Mouse (Mus musculus) embryonic stem cell, embryonic (primary cell): ENCODE data around the gene Chaf1a.
"Not testable (repeated sequence)": the region's sequence is repeated elsewhere in the genome, so short reads cannot be mapped to it uniquely, and the experiment has no call there.

Experiments used
- CTCF ChIA-PET, 4 experiments: fragments of 300-600 bp in 2 of 4; fragments of 350-600 bp in 2 of 4; sonication (Branson Sonifier 250); formaldehyde crosslinking; loops; one replicate each; lab custom pipeline; 2022; ENCODE audit warnings: inconsistent platforms in 2 of 4; lab: Charles Lee
- POLR2A ChIA-PET, 4 experiments: fragments of 300-600 bp in 2 of 4; fragments of 350-600 bp in 2 of 4; sonication (Branson Sonifier 250); formaldehyde crosslinking; loops; one replicate each; lab custom pipeline; 2022; ENCODE audit warnings: antibody characterized with exemption in 4 of 4, inconsistent platforms in 1 of 4; lab: Charles Lee

Gene Chaf1a

DNA sequence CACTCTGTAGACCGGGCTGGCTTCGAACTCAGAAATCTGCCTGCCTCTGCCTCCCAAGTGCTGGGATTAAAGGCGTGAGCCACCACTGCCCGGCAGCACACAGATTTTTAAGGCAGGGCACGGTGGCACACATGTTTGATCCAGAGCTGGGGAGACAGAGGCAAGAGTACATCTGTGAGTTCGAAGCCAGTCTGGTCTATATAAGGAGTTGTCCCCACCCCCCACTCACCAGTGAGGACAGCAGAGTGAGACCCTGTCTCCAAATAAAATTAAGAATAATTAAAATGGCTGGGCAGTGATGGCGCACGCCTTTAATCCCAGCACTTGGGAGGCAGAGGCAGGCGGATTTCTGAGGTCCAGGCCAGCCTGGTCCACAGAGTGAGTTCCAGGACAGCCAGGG, 38.1 kb downstream of the Chaf1a start:
- ChIA-PET CTCF (interaction anchor here in 3 of 4 experiments (0.6 to 1.6 kb wide), 22 partner anchors 9 to 475 kb away, joined by 3 to 30 read pairs (median 6); partner anchors contain the start of genes Sh3gl1 (in 3 of the 3), Chaf1a (in 1 of the 3), Plin5 (in 1 of the 3) and Yju2 (in 1 of the 3)), POLR2A (interaction anchor here in 3 of 4 experiments (0.7 to 20.7 kb wide), 100 partner anchors 9 to 1170 kb away, joined by 3 to 335 read pairs (median 6); partner anchors contain the start of genes Chaf1a (in 3 of the 3), Sh3gl1 (in 3 of the 3), Ebi3 (in 2 of the 3) and Zfp119a (in 2 of the 3))

DNA sequence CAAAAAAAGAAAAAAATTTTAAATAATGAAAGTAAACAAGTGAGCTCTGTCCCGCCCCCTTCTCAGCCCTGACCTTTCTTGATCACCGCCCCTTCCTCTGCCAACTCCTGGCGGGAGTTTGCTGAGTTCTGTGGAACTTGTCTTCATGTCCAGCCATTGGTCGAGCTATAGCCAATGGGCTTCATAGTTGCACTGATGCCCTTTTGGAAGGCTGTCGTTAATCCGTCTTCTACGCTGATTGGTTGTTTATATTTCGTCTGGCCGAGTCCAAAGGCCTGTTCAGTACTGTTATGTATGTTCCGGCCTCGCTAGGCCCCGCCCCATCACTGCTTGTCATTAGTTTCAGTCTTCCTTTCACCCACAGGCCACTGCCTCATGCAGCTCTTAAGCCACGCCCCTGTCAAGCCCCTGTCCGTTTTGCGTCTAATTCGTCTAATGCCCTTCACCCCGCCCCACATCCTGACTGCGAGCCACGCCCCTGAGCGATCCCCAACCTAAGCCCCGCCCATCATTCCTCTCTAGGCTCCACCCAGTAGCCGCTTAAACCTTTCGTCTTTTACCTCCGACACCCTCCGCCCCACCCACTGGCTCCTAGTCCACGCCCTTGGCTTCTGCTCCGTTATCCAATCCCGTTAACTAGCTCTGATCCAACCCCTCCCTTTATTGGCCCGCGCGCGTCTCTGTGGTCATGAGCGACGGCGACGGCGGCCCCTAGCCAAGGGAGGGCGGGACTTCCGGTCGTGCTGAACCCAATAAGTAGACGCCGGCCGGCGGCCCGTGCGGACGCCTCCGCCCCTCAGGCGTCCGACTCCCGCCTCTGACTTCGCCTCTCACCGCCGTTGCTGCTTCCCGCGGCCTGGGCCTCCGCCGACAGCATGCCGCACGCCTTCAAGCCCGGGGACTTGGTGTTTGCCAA, 38.9 kb downstream of the Chaf1a start, which contains the start of gene Hdgfl2:
Gene Hdgfl2, plus strand, starts transcription at position 755 of the 916 bp plus-strand sequence.
- POLR2A ChIA-PET: interaction anchor here in 3 of 4 experiments (0.5 to 20.7 kb wide), 151 partner anchors 9 to 1169 kb away, joined by 3 to 335 read pairs (median 4); partner anchors contain the start of genes Chaf1a (in 3 of the 3), Sh3gl1 (in 3 of the 3), Dpp9 (in 2 of the 3) and Ebi3 (in 2 of the 3)
- CTCF ChIA-PET: interaction anchor here in 3 of 4 experiments (0.5 to 1.6 kb wide), 35 partner anchors 10 to 474 kb away, joined by 3 to 30 read pairs (median 4); partner anchors contain the start of genes Sh3gl1 (in 3 of the 3), Chaf1a (in 1 of the 3), Plin5 (in 1 of the 3) and Yju2 (in 1 of the 3)

DNA sequence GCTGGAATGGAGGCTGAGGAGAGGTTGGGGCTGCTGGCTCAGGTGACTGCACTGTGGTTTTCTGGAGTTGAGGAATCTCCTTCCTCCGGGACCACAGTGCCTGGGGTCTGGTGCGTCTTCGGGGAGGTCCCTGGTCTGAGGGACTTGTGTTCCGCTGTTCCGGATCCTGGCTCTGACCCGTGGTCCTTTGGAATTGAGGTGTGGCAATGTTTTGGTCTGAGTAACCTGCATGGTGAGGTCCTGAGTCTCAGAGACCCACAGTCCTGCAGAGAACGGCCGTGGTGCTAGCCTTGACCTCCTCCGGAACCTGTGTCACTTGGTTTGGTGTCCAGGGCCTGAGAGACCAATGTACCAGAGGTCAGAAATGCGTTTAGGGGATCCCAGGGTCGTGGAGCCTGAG, 39.7 kb downstream of the Chaf1a start:
- CTCF ChIA-PET: interaction anchor here in 3 of 4 experiments (0.5 to 1.6 kb wide), 18 partner anchors 11 to 212 kb away, joined by 3 to 30 read pairs (median 6); partner anchors contain the start of genes Sh3gl1 (in 2 of the 3), Chaf1a (in 1 of the 3) and Plin5 (in 1 of the 3)
- POLR2A ChIA-PET: interaction anchor here (0.6 to 20.7 kb wide), 75 partner anchors 9 to 1168 kb away, joined by 3 to 335 read pairs (median 8); partner anchors contain the start of genes Chaf1a (in 3 of the 4), Dpp9 (in 2 of the 4), Plin5 (in 2 of the 4) and Ebi3 (in 1 of the 4)

DNA sequence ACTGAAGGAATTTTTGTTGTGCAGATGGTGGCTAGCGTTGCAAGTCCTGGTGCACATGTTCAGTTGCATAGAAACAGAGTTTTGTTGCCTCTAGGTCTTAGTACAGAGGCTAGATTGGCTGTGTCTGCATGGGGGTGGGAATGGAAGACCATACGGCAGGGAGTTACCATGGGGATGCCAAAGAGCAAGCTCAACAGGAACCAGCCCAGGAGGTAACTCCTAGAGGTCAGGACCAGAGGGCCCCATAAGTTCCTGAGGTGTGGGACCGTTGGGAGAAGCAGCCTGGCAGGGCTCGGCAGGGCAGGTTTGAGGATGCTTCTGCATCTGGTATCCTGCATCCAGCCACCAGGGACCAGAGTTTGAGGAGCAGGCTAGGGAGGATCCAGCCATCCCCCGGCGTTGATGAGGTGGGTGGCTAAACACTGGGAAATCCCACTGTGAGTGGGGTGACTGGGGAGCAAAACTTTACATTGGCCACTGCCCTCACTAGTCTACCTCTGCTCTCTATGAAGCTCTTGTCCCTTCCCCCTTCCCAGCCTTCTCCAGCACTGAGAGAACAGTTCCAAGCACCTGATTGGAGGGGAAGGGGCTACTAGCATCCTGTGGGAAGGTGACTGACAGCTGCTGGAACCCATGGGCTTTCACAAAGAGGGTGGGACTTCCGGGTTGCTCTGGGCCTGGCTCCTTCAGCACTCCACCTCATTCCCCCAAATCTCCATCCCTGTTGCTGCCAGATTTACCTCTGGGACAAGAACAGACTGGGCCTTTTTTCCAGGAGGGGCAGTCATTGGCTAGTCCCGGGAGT, 40.7 kb downstream of the Chaf1a start:
- POLR2A ChIA-PET: interaction anchor here (0.6 to 2.4 kb wide), 58 partner anchors 9 to 546 kb away, joined by 3 to 19 read pairs (median 4); partner anchors contain the start of genes Chaf1a (in 2 of the 4), Dpp9 (in 2 of the 4), Plin5 (in 2 of the 4) and Sh3gl1 (in 2 of the 4)
- CTCF ChIA-PET: interaction anchor here in 1 of 4 experiments (0.9 to 1.5 kb wide), 6 partner anchors 16 to 183 kb away, joined by 3 to 6 read pairs (median 4); partner anchors contain the start of genes Plin5 and Sh3gl1

DNA sequence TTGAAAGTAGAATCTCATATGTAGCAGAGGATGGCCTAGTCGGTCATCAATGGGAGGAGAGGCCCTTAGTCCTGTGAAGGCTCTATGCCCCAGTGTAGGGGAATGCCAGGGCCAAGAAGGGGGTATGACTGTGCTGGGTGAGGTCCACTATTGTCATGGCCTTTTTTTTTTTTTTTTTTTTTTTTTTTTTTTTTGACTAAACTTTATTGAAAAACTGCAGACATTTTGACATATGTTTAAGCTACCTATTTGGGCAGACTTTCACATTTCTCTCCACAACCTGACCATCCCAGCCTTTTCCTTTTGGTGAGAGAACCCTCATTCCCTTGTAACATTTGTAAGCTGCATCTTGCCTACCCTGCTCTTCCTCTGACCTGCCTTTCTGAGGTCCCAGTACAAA, 52.1 kb downstream of the Chaf1a start:
- CTCF ChIA-PET: interaction anchor here in 3 of 4 experiments (0.5 to 1.2 kb wide), 13 partner anchors 10 to 725 kb away, joined by 3 to 16 read pairs (median 5); no protein-coding TSS in a partner anchor
- POLR2A ChIA-PET: interaction anchor here (0.6 to 5.5 kb wide), 18 partner anchors 10 to 292 kb away, joined by 3 to 23 read pairs (median 3); partner anchors contain the start of genes Hdgfl2 (in 2 of the 4) and Ubxn6 (in 1 of the 4)

DNA sequence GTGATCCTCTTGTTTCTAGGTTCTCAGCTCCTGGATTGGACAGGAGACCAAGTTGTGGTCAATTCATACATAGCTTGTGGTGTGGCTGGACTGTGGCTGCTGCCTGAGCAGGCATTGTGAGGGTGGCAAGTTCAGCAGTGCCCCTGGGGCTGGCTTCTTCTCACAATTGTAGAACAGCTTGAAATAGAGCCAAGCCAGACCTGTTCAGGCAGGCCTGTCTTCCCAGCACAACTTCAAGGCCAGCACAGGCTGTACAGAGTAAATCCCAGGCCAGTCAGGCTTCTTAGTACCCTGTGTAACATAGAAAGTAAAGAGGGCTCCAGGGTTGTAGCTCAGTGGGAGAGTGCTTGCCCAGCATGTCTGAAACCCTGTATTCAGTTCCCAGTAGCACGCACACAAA, 52.6 kb downstream of the Chaf1a start:
- ChIA-PET POLR2A (interaction anchor here (0.6 to 5.5 kb wide), 16 partner anchors 9 to 218 kb away, joined by 3 to 23 read pairs (median 3); partner anchors contain the start of genes Hdgfl2 (in 2 of the 4) and Ubxn6 (in 1 of the 4)), CTCF (interaction anchor here in 2 of 4 experiments (0.6 to 1.2 kb wide), 11 partner anchors 10 to 726 kb away, joined by 3 to 16 read pairs (median 6); no protein-coding TSS in a partner anchor)

DNA sequence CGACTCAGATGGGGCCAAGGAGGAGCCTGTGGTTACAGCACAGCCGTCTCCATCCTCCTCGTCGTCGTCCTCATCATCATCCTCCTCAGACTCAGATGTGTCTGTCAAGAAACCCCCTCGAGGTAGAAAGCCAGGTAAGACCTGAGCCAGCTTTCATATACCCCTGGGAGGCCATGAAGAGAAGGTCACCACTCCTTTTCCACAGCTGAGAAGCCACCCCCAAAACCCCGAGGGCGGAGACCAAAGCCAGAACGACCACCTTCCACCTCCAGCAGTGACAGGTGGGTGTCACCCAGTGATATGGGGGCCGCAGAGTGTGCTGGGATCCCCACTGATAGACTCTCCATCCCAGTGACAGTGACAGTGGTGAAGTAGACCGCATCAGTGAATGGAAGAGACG, 56.6 kb downstream of the Chaf1a start:
- ChIA-PET CTCF (interaction anchor here in 2 of 4 experiments (0.6 to 1.1 kb wide), 2 partner anchors 18 to 28 kb away, joined by 4 to 10 read pairs; no protein-coding TSS in a partner anchor), POLR2A (interaction anchor here in 2 of 4 experiments (0.9 to 5.5 kb wide), 5 partner anchors 7 to 18 kb away, joined by 3 to 23 read pairs (median 9); partner anchors contain the start of genes Hdgfl2 (in 1 of the 2) and Plin4 (in 1 of the 2))

DNA sequence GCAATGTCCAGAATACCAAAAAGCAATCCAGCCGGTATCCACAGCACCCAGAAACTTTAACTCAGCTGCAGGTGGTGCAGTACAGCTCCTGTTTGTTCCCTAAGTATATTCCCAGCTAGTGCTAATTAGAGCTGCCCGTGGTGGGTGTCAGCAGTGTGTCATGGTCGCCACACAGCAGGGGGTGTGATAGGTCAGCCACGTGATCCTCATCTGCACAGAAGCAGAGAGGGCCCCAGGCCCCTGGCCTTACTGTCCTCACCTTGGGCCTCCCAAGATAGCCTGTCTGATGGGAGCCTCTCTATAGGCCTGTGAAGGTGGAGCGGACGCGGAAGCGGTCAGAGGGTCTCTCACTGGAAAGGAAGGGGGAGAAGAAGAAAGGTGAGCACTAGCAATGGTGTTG, 57.9 kb downstream of the Chaf1a start:
- POLR2A ChIA-PET: interaction anchor here in 2 of 4 experiments (0.8 to 3.2 kb wide), 6 partner anchors 9 to 30 kb away, joined by 3 to 9 read pairs (median 4); no protein-coding TSS in a partner anchor
- CTCF ChIA-PET: interaction anchor here in 1 of 4 experiments (1.4 kb wide), 1 partner anchor 13 kb away, joined by 3 read pairs; no protein-coding TSS in a partner anchor

DNA sequence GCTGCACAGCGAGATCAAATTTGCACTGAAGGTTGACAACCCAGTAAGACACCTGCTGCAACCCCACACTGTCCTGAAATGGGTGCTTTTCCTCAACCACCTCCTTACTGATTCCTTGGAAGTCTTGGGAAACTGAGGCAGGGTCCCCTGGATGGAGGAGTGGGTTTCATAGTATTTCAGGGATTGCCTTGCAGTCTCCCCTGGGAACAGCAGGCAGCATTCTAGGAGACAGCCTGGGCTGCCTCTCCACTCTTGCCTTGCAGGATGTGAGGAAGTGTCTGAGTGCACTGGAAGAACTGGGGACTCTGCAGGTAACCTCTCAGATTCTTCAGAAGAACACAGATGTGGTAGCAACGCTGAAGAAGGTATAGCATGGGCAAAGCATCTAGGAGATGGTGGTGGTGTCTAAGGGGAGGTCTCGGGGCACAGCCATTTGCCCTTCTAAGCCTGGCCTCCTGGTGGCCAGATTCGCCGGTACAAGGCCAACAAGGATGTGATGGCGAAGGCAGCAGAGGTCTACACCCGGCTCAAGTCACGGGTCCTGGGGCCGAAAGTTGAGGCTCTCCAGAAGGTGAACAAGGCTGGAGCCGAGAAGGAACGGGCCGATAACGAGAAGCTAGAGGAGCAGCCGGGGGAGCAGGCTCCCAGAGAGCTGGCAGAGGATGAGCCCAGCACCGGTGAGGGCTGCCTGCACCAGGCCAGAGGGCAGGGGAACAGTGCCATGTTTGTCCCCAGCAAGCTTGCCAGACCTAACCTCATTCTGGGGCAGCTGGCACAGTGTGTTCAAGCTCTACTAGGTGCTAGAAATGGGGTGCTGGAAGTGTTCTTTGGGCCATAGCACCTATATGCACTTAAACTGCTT, 58.7 kb downstream of the Chaf1a start:
- POLR2A ChIA-PET: interaction anchor here in 2 of 4 experiments (0.8 to 3.2 kb wide), 6 partner anchors 9 to 31 kb away, joined by 3 to 9 read pairs (median 4); no protein-coding TSS in a partner anchor

DNA sequence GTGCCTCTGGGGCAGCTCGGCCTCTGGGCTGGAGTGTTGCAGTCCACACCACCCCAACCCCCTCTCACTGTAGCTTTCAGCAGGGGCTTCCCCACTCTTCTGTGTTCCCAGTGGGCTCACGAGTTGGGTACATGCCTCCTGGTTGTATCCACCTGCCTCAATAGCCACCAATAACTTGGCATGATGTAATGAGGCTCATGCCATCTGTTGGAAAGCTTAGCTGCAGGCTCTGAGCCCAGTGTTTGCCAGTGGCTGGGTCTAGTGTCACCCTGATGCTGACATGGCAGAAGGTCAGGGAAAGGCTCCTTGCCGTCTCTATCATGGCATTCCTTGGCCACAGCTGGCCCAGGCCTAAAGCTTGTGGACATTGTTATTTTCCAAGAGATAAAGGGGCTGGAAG, 60.6 kb downstream of the Chaf1a start:
- CTCF ChIA-PET: interaction anchor here in 2 of 4 experiments (0.6 to 1.7 kb wide), 3 partner anchors 11 to 31 kb away, joined by 5 to 8 read pairs (median 5); no protein-coding TSS in a partner anchor
- POLR2A ChIA-PET: interaction anchor here in 3 of 4 experiments (0.7 to 2.6 kb wide), 8 partner anchors 11 to 142 kb away, joined by 3 to 9 read pairs (median 4); partner anchors contain the start of genes Plin5 (in 2 of the 3), Hdgfl2 (in 1 of the 3) and Yju2 (in 1 of the 3)

More for the DNA sequence above, 58.7 kb downstream of the Chaf1a start:
- CTCF ChIA-PET: interaction anchor here in 3 of 4 experiments (0.6 to 1.6 kb wide), 5 partner anchors 11 to 255 kb away, joined by 3 to 4 read pairs (median 3); partner anchors contain the start of gene Plin4 (in 1 of the 3)

DNA sequence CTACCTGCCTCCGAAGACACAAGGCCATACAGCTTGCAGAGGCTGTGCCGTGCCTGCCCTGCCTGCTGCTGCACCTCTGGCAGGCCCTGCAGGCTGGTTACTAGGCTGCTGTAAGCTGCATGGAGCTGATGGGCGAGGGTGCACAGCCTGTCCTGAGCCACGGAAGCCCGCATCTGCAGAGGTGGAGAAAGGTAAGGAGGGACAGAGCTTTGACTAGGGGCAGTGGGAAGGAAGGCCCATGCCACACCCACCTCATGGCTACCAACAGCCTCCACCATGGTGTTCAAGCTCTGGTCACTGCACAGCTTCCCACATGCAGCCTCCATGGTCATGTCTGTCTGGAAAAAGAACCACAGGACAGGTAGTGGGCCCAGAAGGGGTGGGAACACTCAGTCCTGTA, 61.9 kb downstream of the Chaf1a start:
- CTCF ChIA-PET: interaction anchor here (0.7 to 1.4 kb wide), 7 partner anchors 9 to 66 kb away, joined by 3 to 6 read pairs (median 3); partner anchors contain the start of gene Sh3gl1 (in 1 of the 4)
- POLR2A ChIA-PET: interaction anchor here in 3 of 4 experiments (0.6 to 2.6 kb wide), 12 partner anchors 9 to 257 kb away, joined by 3 to 9 read pairs (median 4); partner anchors contain the start of gene Hdgfl2 (in 2 of the 3)

DNA sequence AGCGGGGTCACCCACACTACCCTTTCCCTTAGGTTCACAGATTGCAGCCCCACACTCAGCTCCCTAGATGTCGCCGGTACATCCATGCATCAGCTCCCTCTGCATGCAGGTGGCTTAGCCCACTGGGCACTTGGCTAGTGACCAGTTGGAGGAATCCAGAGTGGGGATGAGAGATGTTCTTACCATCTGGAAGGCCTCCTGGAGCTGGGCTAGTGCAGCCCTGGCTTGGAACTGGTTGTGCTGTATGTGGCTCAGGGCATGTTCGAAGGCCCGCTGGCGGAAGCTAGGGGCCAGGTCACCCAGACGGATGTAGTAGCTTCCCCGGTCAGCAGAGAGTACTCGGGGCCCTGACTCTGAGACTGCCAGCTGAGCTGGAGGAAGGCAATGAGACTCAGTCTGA, 62.7 kb downstream of the Chaf1a start:
- ChIA-PET POLR2A (interaction anchor here in 2 of 4 experiments (1.2 to 2.2 kb wide), 4 partner anchors 22 to 34 kb away, joined by 3 to 9 read pairs (median 4); partner anchors contain the start of gene Hdgfl2 (in 1 of the 2)), CTCF (interaction anchor here in 3 of 4 experiments (1.1 to 1.4 kb wide), 3 partner anchors 9 to 24 kb away, joined by 3 to 6 read pairs (median 3); partner anchors contain the start of gene Hdgfl2 (in 1 of the 3))

DNA sequence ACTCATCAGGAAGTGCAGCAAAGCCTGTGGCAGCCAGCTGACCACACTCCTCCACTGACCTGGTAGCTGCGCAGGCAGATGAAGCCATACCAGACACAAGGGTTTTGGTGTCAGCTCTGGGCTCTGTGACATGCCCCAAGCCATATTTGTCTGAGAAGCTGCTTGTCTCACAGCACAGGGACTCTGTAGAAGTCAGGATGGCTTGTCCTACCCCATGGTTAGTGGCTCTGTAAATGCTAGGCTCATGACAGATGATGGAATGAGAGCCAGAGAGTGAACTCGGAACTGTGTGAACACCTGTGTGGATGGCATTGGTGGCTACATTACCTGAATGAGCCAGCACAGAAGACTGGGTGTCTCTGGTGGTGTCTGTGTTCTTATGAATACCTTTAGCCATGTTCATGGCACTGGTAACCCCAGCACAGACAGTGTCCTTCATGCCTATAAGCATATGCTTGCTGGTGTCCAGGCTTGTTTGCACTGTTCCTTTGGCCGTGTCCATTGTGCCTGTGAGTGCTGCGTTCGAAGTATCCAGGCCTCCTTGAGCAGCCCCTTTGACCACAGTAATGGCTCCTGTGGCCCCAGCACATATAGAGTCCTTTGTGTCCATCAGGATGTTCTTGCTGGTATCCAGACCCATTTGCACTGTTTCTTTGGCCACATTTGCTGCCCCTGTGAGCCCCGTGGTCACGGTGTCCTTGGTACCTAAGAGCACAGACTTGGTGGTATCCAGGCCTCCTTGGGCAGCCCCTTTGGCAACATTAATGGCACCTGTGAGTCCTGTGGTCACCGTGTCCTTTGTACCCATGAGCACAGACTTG, 63.4 kb downstream of the Chaf1a start:
- CTCF ChIA-PET: interaction anchor here in 1 of 4 experiments (1.1 kb wide), 1 partner anchor 24 kb away, joined by 3 read pairs; the partner anchor contains the start of gene Hdgfl2
- POLR2A ChIA-PET: interaction anchor here in 2 of 4 experiments (1.2 to 2.2 kb wide), 3 partner anchors 25 to 34 kb away, joined by 3 to 9 read pairs (median 4); partner anchors contain the start of gene Hdgfl2 (in 1 of the 2)

DNA sequence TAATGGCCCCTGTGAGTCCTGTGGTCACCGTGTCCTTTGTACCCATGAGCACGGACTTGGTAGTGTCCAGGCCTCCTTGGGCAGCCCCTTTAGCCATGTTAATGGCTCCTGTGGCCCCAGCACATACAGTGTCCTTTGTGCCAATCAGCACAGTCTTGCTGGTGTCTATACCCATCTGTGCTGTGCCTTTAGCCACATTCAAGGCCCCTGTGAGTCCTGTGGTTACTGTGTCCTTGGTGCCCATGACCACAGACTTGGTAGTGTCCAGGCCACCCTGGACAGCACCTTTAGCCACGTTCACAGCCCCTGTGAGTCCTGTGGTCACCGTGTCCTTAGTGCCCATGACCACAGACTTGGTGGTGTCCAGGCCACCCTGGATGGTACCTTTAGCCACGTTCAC, 64.6 kb downstream of the Chaf1a start:
- CTCF ChIA-PET, POLR2A ChIA-PET: not testable (repeated sequence)
